Mouse (Mus musculus): ENCODE measurements around the gene Cox4i2. TPM values are rescaled to one million over a fixed set of nuclear protein-coding genes. Genes with fewer than 3 reads are reported as not detected.

Cox4i2 gene
- under 1 TPM in 1 of 2 experiments, not detected in 1; 0.46 TPM for polyA plus RNA-seq (2017; shearing (Covaris generic))

- ATAC-seq = no peak
Observed at GRCm38 (mm10) chr2:152753944-152754711, at the start of gene Cox4i2. TSS of gene Cox4i2 (plus strand) at chr2:152754173.

- ATAC-seq = no peak
Observed at GRCm38 (mm10) chr2:152704256-152704605, 49.7 kb upstream of the Cox4i2 start.

DNA sequence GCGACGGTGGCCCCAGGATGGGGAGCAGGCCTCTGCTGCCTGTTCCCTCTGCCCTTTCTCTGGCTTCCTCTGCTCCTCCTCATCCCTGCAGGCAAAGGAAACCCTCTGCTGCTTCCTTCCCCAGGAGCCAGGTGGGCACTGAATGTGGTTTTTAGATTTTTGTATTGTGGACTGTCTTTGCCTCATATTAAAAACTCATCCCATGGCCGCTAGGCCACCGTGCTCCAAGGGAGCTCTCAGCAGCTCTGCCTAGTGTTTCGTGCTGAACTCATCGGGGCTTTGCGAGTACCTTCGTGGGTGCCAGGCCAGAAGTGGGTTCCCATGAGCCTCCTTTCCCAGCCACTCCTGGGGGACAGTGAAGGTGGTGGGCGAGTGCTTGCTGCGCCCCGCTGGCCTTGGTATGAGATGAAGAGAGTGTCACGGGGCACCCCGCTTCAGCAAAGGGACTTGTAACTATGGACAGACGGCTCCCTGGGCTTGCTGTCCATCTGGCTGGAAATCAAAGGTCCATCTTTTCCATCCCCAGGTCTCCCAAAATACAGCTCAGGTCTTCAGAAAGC lies 49.1 kb upstream of the Cox4i2 start:
- ATAC-seq = no peak

- ATAC-seq = no peak
Observed at GRCm38 (mm10) chr2:152705993-152706571, 47.9 kb upstream of the Cox4i2 start.

DNA sequence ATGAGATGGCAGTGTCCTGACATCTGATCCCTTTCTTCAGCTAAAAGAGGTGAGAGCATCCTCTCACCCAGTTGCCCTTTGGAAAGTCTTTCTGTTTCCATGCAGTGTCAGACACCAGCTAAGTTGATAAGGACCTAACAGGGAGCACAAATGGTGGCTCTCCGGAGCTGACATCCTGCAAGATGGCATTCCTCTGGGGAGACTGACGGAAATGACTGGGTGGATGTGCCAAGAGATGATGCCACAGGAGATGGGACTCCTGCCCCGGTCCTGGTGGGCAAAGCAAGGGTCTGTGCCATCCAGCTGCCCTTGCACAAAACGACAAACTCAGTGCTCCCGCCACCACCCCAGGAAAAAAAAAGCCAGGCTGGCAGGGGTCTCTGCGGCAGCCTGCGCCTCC lies 46.8 kb upstream of the Cox4i2 start:
- no peak for ATAC-seq

DNA sequence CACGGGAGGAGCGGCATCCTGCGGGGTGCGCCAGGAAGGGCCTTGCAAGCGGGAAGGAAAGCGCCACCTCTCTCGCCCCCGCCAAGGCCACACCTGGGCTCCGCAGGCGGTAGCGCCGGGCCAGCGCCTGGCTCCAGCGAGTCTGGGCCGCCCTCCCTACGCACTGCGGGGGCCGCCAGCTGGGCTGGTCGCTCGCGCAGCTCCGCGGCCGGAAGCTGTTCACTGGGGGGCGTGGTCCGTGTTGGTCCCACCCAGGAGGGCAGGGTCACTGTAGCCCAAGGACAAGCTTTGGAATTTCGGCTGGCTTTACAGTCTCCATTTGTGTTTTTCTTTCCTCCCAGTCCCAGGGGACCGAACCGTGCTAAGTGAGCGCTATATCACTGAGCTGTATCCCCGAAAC lies 46.3 kb upstream of the Cox4i2 start:
- no peak for ATAC-seq

GRCm38 (mm10) chr2:152709066-152709465 lies 44.9 kb upstream of the Cox4i2 start:
- no peak for ATAC-seq

GRCm38 (mm10) chr2:152716241-152716772 lies 37.7 kb upstream of the Cox4i2 start:
- no peak for ATAC-seq

GRCm38 (mm10) chr2:152717652-152718051 lies 36.3 kb upstream of the Cox4i2 start:
- ATAC-seq = no peak

- no peak for ATAC-seq
Observed at GRCm38 (mm10) chr2:152718076-152718475, 35.9 kb upstream of the Cox4i2 start.

DNA sequence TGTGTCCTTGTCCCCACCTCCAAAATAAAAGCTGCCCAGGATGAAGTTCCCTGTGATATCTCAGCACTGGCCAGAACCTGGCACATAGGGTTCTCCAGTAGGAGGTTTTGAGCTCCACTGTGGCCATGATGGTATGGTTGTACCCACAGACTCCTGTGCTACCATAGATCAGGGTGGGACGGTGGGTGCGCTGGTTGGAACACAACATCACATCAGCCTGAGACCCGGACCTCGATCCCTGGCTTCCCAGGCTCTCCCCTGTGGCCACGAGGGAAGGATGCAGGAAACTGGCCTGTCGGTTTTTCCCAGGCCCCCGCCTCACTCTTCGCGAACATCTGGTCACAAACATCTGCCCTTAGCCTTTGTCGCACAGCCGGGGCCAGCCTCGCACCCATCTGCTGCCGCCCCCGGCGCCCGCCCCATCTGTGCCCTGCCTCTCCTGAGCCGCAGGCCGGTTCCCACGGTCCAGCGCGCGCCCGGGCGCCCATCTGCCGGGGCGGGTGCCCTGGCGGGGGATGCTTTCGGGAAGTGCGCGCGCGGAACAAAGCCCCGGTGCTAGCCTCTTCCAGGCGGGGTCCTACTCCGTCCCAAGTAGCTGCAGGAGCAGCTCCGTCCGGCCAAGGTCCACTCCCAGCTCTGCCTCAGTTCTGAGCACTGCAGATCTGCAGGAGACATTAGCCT lies 30.2 kb upstream of the Cox4i2 start:
- ATAC-seq = no peak

DNA sequence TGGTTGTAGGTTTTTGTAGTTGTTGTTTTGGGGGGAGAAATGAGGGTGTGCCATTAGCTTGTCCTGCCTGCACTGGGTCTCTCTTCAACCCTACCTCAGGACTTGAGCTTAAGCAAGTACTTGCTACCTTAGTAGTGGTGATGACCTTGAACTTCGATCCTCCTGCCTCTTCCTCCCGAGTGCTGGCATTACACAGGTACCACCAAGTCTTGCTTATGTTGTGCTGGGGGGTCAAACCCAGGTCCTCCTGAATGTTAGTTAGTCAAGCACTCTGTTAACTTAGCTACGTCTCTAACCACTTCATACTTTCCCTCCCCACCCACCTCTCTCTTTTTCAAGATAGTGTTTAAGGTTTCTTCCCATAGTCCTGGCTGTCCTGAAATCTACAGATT lies 29.6 kb upstream of the Cox4i2 start:
- no peak for ATAC-seq

DNA sequence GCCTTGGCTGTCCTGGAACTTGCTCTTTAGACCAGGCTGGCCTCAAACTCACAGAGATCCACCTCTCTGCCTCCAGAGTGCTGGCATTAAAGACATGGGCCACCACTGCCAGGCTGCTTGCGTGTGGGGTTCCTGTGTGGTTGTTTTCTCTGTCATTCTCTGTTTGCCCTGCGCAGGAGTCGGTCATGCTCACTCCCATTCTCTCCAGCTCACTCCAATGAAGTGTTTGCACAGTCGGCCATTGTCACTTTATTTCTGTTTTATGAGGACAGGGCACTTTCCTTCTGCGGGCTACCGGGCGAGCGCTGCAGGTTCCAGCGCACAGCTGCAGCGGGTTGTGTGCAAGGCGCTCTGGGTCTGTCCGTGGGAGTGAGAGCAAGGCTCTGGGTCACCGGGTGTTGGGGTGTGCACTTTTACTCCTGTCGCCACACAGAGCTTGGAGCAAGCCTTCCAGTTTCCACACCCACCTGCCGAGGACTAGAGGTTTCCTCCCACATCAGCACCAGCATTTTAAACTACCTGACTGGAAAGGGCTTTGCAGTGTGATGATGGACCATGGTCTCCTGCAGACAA lies 28.7 kb upstream of the Cox4i2 start:
- ATAC-seq = no peak

GRCm38 (mm10) chr2:152726213-152726612 lies 27.8 kb upstream of the Cox4i2 start:
- no peak for ATAC-seq

DNA sequence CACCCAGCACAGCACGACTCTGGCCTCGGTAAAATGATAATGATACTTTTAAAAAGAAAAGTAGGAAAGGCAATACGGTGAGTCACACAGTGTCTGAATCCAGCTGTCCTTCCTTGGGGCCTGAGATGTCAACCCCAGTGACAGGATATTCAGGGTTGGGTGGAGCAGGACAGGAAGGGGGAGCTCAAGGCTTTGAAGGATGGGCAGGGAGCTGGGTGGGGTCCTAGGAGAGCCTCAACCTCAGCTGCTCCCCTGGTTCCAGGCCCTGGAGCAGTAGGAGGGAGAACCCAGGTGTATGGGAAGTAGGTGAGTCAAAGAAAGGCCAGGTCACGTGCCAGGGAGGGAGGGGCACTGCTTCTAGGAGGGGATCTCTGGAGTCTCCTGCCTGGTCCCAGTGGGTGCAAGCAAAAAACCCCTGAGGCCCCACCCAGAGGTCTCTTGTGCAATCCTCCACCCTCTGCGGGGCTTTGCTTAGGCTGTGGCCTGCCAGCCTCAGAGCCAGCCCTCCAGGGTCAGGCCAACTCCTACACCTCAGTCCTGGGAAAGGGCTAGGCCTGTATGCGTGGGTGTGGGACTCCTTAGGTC lies 27.1 kb upstream of the Cox4i2 start:
- no peak for ATAC-seq

GRCm38 (mm10) chr2:152727795-152728510 lies 26.0 kb upstream of the Cox4i2 start:
- no peak for ATAC-seq

- ATAC-seq = no peak
Observed at GRCm38 (mm10) chr2:152728594-152728993, 25.4 kb upstream of the Cox4i2 start.

- no peak for ATAC-seq
Observed at GRCm38 (mm10) chr2:152729013-152729635, 24.8 kb upstream of the Cox4i2 start.

DNA sequence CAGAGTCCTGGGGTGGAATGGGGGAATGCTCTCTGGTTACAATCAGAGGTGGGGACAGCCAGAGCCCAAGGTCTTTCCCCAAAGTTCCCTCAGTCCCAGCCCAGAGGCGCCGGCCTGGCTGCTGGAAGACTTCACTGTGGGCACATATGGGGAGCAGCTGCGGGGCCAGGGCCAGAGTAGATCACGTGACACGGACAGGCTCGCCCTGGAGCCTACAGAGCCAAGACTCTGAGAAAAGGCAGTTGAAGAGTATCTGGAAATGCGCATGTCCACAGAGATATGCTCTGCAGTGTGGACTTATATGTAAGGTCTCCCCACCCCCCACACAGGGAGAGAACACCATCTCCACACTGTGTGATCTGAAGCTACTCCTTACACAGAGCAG lies 24.3 kb upstream of the Cox4i2 start:
- ATAC-seq = no peak

GRCm38 (mm10) chr2:152733201-152733600 lies 20.8 kb upstream of the Cox4i2 start:
- no peak for ATAC-seq

- ATAC-seq = no peak
Observed at GRCm38 (mm10) chr2:152734501-152734900, 19.5 kb upstream of the Cox4i2 start.
